Mouse (Mus musculus) cerebellum, adult 8-10 months (tissue): ENCODE measurements around the gene Myo18a.
A peak's percentile ranks its signal among the peaks of the same experiment; 100 is the strongest.
"Not testable (repeated sequence)": the region's sequence is repeated elsewhere in the genome, so short reads cannot be mapped to it uniquely, and the experiment has no call there.

Experiments
- DNase-seq: peaks from one replicate; pipeline ENCODE4 v3.0.0; 2022

Gene Myo18a

GRCm38 (mm10) chr11:77762783-77763672 is at the start of gene Myo18a:
Gene Myo18a (plus strand): TSS chr11:77763246.
- DNase-seq, result peak; percentile 86

- no peak for DNase-seq
Measured at GRCm38 (mm10) chr11:77713736-77714135, 49.3 kb upstream of the Myo18a start.

GRCm38 (mm10) chr11:77719055-77719454 is 44.0 kb upstream of the Myo18a start:
- DNase-seq, result no peak

GRCm38 (mm10) chr11:77721389-77721788 is 41.7 kb upstream of the Myo18a start:
- no peak for DNase-seq

- no peak for DNase-seq
Measured at GRCm38 (mm10) chr11:77724766-77725165, 38.3 kb upstream of the Myo18a start.

GRCm38 (mm10) chr11:77725183-77725582 is 37.9 kb upstream of the Myo18a start, which contains the start of gene Cryba1:
Gene Cryba1 (minus strand): TSS chr11:77725283.
- no peak for DNase-seq

- no peak for DNase-seq
Measured at GRCm38 (mm10) chr11:77728587-77728986, 34.5 kb upstream of the Myo18a start.

- peak; percentile 89 for DNase-seq
Measured at GRCm38 (mm10) chr11:77737289-77737688, 25.8 kb upstream of the Myo18a start.

GRCm38 (mm10) chr11:77738555-77738954 is 24.5 kb upstream of the Myo18a start:
- no peak for DNase-seq

GRCm38 (mm10) chr11:77743966-77744365 is 19.1 kb upstream of the Myo18a start:
- peak; percentile 48 for DNase-seq

GRCm38 (mm10) chr11:77746652-77747051 is 16.4 kb upstream of the Myo18a start:
- no peak for DNase-seq

- not testable (repeated sequence) for DNase-seq
Measured at GRCm38 (mm10) chr11:77747103-77747502, 15.9 kb upstream of the Myo18a start.

GRCm38 (mm10) chr11:77748996-77749395 is 14.1 kb upstream of the Myo18a start:
- DNase-seq, result no peak

- DNase-seq, result no peak
Measured at GRCm38 (mm10) chr11:77752525-77752924, 10.5 kb upstream of the Myo18a start.

- no peak for DNase-seq
Measured at GRCm38 (mm10) chr11:77753469-77753868, 9.6 kb upstream of the Myo18a start.

- DNase-seq, result no peak
Measured at GRCm38 (mm10) chr11:77760031-77760430, 3.0 kb upstream of the Myo18a start.

- peak; percentile 53 for DNase-seq
Measured at GRCm38 (mm10) chr11:77763673-77764340, 761 bp downstream of the Myo18a start.

- no peak for DNase-seq
Measured at GRCm38 (mm10) chr11:77764694-77765458, 1.8 kb downstream of the Myo18a start.

GRCm38 (mm10) chr11:77765459-77765777 is 2.4 kb downstream of the Myo18a start:
- DNase-seq, result no peak

- peak; percentile 37 for DNase-seq
Measured at GRCm38 (mm10) chr11:77766351-77767001, 3.4 kb downstream of the Myo18a start.

- no peak for DNase-seq
Measured at GRCm38 (mm10) chr11:77769496-77769895, 6.5 kb downstream of the Myo18a start.

- no peak for DNase-seq
Measured at GRCm38 (mm10) chr11:77770346-77770745, 7.3 kb downstream of the Myo18a start.
